Mouse (Mus musculus): ENCODE measurements around the gene 9130213A22Rik.

Gene 9130213A22Rik

DNA sequence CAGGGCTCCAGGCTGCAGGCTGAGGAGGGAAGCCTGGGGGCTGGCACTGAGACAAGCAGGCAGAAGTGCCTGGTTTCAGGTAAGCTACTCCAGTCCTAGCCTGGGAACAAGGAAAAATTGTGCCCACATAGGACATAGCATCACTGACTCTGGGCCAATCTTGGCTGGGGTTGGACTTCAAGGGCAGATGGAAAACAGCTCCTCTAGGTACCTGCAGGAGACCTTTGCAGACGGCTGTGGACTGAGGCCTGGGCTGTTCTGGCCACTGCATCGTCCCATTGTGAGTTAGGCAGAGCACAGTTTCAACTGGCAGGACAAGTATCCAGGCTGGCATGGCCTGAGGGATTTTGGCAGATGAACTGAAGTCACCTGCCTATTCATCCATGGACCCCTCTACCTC lies 16.6 kb downstream of the 9130213A22Rik start:
- DNase-seq: peak in 1 of 2 experiments; percentile 29

DNA sequence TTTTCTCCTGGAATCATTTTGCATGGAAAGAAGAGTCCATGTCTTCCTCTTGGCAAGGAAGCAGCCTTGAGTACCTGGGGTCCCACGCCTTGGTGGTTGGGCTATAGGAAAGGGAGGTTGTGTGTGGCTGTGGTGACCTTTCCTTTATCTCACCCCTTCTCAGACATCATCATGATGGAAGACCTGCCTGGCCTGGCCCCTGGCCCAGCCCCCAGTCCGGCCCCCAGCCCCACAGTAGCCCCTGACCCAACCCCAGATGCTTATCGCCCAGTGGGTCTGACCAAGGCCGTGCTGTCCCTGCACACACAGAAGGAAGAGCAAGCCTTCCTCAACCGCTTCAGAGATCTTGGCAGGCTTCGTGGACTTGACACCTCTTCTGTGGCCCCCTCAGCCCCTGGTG lies 17.2 kb downstream of the 9130213A22Rik start:
- peak in 1 of 2 experiments; percentile 7 for DNase-seq

DNA sequence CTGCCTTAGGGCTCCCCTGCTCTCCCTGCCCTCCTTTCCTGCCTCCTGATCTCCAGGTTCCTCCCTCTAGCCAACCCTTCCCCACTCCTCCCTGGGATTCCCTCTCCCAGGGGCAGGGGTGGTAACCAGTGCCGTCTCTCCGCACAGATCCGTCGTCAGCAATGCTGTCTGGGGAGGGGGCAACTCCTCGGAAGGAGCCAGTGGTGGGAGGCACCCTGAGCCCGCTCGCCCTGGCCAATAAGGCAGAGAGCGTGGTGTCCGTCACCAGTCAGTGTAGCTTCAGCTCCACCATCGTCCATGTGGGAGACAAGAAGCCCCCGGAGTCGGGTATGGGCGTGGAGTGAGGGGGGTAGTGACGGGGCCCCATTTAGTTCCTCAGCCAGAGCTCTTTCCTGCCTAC lies 17.9 kb downstream of the 9130213A22Rik start:
- DNase-seq: peak; percentile 8 to 16

DNA sequence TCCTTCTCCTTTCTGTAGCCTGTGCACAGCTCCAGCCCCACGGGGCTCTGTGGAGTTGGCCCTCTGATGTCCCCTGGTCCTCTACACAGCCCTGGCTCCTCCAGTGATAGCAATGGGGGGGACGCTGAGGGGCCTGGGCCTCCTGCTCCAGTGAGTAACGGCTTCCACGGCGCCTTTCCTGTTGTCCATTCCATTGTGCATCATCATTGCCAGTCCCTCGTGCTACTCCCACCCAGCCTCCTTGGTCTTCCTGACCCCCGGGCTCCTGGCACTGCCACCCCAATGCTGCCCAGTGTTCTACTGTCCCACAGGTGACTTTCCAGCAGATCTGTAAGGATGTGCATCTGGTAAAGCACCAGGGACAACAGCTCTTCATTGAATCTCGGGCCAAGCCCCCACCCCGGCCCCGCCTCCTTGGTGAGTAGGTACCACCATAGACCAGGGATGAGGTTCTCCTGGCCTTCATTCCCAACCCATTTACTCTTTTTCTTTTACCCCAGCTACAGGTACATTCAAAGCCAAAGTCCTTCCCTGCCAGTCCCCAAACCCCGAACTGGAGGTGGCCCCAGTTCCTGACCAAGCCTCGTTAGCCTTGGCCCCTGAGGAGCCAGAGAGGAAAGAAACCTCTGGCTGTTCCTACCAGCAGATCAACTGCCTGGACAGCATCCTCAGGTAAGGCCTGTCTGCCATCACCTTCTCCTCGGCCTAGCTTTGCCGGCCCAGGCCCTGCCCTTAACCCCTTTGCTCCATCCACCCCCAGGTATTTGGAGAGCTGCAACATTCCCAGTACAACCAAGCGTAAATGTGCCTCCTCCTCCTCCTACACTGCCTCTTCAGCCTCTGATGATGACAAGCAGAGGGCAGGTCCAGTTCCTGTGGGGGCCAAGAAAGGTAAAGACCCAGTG lies 18.6 kb downstream of the 9130213A22Rik start:
- DNase-seq: peak; percentile 5 to 14

DNA sequence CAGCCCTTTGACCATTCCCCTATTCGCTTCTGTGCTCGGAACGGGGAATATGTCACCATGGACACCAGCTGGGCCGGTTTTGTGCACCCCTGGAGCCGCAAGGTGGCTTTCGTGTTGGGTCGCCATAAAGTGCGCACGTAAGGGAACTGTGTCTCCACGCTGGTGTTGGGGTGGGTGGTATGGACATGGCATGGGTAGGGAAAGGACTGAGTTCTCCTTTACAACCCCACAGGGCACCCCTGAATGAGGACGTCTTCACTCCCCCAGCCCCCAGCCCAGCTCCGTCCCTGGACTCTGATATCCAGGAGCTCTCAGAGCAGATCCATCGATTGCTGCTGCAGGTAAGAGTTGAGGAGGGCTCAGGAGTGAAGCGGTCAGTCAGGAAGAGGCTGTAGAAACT lies 19.3 kb downstream of the 9130213A22Rik start:
- peak in 1 of 2 experiments; percentile 10 for DNase-seq

DNA sequence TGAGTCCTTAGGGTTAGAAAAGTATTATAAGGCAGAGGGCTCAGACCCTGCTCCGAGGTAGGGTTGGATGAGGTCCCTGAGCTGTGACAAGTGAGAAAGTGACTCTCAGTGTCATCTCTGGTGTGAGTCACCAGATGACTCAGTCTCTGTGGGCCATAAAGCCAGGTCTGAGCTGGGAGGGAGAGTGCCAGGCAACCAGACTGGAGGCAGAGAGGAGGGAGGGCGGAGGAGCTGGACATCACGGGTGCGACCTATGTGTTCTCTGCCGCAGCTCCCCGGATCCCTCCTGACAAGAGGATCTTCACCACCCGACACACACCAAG lies 20.0 kb downstream of the 9130213A22Rik start:
- DNase-seq: peak in 1 of 2 experiments; percentile 9

DNA sequence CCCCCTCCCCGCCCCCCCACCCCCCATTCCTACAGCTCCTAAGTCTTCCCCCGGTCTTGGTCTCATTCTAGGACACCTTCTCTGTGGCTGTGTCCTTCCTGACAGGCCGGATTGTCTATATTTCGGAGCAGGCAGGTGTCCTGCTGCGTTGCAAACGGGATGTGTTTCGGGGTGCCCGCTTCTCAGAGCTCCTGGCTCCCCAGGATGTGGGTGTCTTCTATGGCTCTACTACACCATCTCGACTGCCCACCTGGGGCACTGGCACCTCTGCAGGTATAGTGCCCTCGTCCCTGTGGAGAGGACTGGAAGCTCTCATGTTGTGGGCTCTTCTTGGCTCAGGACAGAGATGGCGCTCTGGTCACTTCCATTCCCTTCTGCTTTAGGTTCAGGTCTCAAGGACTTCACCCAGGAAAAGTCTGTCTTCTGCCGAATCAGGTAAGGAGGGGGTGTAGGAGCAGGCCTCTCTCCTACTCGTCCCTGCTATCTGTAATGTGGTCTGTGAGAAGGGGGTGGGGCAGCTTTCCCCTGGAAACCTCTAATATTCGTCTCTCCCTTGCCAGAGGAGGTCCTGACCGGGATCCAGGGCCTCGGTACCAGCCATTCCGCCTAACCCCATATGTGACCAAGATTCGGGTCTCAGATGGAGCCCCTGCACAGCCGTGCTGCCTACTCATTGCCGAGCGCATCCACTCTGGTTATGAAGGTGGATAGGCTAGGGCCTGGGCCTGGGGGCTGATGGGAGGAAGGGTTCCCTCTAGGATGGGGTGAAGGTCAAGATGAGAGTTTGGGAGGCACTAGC lies 20.6 kb downstream of the 9130213A22Rik start:
- peak in 1 of 2 experiments; percentile 11 for DNase-seq

DNA sequence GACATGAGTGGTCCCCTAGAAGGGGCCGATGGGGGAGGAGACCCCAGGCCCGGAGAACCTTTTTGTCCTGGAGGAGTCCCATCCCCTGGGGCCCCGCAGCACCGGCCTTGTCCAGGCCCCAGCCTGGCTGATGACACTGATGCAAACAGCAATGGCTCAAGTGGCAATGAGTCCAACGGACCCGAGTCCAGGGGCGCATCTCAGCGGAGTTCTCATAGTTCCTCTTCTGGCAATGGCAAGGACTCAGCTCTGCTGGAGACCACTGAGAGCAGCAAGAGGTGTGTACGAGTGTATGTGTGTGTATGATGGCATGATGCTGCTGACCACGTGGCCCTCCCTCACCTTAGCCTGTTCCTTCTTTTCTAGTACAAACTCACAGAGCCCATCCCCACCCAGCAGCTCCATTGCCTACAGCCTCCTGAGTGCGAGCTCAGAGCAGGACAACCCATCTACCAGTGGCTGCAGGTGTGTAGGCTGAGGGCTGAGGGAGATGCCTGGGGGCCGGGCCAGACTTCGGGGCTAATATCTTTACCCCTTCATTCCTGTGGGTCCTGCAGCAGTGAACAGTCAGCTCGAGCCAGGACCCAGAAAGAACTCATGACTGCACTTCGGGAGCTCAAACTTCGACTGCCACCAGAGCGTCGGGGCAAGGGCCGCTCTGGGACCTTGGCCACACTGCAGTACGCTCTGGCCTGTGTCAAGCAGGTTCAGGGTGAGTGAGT lies 21.6 kb downstream of the 9130213A22Rik start:
- peak; percentile 29 to 30 for DNase-seq

DNA sequence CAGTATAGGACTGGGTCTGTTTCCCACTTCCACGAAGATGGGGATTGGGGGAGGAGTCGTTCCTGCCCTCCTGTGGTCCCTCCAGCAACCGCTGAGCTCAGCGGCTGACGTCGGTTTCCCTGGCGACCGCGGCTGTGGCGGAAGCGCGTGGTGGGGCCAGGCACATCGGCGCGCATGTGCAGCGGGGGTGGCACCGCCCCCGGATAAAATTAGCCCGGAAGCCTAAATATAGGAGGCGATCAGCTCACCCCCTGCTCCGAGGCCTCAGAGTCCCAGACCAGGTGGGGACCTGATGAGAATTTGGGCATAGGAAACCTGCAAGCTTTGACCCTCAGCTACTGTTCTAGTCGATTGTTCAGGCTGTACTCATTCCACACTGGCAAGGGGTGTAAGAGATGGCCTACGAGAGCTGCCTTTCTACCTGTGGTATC lies 22.5 kb downstream of the 9130213A22Rik start:
- peak; percentile 95 for DNase-seq

DNA sequence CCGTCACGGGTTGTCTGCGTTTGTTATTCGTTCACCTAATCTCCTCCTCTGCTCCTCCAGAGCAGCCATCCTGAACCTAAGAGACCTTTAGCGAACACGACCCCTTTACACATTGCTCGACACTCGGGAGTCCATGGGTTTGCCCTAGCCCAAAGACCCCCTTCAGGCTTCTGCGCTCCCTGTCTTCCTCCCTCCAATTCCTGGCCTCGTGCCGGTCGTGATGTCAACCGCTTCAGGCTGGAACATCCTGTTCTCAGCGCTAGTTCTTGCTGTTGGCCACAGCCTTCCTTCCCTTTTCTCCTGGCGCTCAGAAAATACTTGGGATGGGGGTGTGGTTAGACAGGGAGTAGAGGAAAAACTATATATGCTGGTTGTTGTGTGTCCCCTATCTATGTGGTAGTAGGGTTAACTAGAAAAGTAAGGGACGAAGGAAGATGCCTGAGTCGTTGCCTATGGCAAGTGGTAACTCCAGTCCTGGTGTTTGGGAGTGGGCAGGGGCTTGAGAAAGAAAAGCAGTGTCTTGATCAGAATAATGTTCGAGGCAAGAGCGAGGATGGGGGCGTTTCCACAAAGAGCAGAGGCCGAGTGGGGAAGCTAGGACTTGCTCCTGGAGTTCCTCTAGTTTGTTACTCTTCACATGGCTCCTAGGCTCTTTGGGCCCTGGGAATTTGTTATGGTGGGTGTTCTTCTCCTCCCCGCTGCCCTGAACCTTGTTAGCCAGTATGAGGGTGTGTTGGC lies 23.0 kb downstream of the 9130213A22Rik start:
- DNase-seq: no peak

DNA sequence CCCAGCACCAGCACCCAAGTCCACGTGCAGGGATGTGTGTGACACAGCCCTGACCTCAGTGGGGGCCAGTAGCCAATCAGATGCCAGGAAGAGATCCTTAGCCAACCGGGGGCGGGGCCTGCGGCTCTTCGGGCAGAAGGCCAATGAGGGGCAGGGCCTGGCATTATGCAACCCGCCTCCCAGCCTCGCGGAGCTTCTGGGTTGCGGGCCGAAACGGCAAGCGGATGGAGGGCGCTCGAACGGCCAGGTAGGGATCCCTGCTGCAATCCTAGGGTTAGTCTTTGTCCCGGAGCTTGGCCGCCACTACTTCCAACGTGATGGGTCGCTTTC lies 23.7 kb downstream of the 9130213A22Rik start:
- peak; percentile 97 for DNase-seq

DNA sequence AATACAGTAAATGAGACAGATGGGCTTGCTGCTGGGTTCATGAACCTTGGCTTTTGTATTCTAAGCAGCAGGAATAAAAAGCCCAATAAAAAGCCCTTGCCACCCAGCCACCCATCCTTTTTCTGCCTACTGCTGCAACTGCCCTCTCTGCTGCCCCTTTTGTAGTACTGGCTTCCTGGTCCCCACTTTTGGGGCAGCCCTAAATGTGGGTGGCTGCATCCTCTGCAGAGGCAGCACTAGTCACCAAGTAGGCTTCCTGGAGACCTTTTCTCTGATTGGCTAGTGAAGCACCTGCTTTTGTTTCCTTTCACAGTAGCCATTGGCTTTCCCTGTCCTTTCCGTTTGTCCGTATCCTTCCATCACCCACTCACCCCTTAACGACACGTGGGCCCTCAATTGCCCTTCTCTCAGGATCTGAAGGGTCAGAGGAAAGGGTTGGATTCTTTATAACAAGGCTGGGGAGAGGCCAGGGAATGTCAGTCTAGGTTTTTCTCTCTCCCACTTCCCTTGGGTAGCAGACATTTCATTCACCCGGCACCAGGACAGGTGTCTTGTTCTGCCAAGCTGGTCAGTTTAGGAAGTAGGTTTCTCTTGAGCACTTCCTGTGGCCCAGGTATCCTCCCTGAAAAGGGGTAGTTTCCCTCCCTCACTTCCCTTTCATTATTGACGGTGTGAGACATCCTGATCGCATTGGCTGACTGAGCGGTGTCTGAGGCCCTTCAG lies 24.2 kb downstream of the 9130213A22Rik start:
- DNase-seq: peak; percentile 59 to 65

DNA sequence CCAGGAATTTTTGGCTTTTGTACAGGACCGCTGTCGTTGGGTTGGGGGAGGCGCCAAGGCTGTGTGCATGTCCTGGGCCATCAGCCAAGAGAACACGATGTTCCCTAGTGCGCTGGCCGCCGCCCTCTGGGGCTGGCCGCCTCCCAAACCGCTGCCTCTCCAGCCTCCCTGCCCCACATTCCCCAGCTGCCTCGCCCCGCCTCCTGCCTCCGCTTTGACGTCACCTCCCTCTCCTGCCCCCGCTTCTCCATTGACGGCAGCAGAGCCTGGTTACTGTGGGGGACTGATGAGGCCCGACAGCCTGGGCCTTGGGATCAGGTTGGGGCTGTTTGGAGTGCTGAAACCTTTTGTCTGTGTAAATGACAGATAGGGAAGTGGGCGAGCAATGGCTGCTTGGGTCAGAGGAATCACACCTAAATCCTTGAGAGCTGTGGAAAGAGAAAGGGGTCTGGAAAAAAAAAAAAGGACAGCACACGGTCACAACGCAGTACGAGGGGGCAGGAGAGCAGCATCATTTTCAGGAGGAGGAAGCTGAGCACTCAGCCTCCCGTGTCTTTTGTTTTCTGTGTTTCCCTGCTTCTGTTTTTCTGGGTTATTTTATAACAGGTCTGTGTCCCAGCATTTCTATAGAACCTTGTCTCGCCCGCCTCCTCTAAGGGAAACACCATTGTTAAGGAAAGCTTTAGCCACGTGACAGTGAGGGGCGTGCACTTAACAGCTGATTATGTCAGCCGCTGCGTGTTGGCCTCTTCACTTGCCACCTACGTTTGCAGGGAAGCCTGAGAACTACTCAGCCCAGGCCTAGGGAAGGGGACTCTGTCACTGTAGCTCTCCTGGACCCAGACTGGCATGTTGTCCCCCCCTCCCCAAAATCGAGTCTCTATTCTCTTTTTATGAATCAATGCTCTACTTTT lies 25.1 kb downstream of the 9130213A22Rik start:
- DNase-seq: peak; percentile 91

DNA sequence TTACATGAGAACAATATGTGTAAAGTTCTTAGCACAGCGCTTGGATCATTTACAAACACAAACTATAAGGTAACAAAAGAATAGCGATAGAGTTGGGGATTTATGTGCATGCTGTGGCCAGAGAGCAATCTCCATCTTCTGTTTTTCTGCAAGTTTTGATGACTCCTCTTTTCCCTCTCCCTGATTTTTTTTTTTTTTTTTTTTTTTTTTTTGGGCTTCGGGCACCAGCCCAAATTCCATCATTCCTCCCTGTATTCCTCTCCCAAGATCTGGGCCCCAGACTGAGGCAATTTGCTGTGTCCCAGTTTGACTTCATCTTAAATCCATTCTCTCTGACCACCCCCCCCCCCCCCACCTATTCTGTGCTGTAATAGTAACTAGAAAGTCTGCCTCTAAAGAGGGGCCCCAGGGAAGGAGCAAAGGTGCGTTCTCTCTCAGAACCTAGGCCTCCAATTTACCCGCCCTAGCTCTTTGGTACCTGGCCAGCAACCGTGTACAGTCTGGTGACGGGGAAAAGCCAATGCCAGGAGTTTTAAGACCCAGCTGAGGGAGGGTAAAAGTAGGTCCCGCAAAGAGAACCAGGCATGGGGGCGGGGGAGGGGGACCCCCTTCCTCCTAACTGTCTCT lies 25.9 kb downstream of the 9130213A22Rik start:
- DNase-seq: no peak

DNA sequence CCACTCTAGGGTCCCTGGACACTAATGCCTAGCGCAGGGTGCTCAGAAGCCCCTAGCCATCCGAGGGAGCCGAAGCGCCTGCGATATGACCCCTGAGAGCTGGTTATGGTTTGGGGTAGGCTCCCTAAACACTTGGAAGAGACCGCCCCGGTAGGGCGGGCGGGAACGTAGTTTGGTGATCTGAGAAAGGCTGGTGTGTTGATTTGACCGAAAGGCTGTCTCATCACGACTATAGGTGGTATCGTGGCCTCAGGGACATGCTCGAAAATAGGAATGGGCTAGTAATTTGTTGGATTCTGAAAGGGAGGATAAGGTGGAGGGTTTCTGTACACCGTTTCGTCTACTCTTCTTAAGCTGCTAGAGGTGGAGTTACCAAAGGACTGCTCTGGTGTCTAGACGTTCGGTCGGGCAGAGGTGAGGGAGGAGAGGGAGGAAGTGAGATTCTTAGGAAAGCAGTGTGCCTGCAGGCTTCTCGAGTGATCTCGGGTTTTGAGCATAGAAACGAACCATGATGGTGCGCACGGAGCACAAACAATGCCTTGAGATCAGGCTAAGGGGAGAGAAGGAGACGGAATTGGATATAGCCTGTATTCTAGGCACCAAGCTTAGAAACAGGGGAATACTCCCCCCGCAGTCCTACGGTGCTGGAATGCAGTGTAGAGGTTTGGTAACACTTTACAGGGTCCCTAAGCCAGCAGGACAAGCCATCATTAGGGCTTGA lies 26.7 kb downstream of the 9130213A22Rik start:
- DNase-seq: peak; percentile 70 to 72

DNA sequence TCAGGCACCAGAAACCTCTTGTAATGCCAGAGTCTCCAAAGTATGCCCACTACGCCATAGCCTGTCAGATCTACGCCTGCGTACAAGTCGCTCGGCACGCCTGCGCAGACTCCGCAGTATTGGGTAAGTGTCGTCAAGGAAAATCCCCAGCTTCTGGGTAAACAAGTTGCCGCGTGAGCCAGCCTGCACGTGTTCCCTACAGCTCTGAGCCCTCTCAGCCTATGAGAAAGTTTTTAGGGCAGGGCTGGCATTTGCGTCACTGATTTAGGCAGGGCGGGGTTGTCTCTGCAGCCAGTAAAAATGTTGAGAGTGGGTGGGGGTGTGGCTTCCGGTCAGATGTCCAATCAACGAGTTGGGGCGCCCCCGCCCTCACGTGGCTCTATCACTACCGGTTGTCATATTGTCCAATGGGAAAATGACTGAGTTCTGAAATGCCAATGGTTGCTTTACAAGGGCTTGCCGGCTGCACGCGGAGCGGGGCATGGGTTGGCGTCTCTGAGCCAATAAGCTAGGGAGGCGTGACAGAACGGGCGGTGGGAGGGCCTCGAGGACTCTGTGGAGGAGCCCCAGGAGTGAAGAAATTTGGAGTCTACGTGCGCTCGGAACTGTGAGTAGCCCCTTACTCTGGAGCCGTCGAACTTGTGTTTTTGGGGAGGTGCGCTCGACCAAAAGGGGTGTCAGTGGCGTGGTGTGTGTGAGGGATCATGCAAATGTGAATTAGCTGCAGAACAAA lies 27.5 kb downstream of the 9130213A22Rik start, which contains the start of gene Per1:
TSS of gene Per1 (plus strand) at position 521 of the 733 bp plus-strand sequence.
- DNase-seq: peak; percentile 98 to 99

DNA sequence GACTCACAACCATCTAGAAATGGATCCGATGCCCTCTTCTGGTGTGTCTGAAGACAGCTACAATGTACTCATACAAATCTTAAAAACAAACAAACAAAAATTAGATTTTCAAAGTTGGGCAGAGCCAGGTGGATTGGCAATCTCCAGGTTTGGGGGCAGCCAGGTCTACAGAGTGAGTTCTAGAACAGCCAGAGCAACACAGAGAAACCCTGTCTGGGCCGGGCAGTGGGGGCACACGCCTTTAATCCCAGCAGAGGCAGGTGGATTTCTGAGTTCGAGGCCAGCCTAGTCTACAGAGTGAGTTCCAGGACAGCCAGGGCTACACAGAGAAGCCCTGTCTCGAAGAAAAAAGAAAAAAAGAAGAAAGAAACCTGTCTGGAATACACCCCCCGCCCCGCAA lies 28.5 kb downstream of the 9130213A22Rik start:
- peak in 1 of 2 experiments; percentile 7 for DNase-seq

DNA sequence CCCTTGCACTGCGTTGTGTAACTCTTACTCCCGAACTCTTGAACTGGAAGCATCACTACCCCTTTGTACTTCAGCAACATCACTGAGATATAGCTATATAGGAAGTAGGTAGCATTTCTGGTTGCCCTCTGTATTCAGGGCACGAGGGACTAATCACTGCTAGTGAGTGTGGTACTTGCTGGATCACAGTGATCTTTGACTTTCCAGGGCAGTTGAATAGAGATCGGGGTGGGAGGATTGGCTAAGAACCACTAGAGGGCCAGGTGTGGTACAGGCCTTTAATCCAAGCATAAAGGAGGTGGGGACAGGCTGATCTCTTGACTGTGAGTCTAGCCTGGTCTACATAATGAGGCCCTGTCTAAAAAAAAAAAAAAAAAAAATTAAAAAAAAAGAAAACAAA lies 29.5 kb downstream of the 9130213A22Rik start:
- DNase-seq: peak; percentile 54 to 57

DNA sequence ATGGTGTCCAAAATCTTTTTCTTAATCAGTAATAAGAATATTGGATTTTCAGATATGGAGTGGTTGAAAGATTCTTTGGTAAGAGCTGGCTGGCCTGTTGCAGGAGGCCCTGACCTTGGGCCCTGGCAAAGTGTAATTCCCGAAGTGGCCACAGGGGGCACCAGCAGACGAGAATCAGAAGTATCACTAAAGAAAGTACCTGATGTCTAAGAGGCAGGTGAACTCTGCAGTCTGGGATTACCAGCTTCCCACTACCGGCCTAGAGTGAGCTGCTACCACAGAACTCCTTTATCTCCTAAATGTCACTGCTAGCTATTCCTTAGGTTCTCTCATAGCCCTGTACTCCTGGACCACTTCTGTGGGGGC lies 30.0 kb downstream of the 9130213A22Rik start:
- DNase-seq: peak; percentile 97
